Mouse (Mus musculus): ENCODE measurements around the gene Mrpl22.
"Not testable (repeated sequence)": the region's sequence is repeated elsewhere in the genome, so short reads cannot be mapped to it uniquely, and the experiment has no call there.

DNA sequence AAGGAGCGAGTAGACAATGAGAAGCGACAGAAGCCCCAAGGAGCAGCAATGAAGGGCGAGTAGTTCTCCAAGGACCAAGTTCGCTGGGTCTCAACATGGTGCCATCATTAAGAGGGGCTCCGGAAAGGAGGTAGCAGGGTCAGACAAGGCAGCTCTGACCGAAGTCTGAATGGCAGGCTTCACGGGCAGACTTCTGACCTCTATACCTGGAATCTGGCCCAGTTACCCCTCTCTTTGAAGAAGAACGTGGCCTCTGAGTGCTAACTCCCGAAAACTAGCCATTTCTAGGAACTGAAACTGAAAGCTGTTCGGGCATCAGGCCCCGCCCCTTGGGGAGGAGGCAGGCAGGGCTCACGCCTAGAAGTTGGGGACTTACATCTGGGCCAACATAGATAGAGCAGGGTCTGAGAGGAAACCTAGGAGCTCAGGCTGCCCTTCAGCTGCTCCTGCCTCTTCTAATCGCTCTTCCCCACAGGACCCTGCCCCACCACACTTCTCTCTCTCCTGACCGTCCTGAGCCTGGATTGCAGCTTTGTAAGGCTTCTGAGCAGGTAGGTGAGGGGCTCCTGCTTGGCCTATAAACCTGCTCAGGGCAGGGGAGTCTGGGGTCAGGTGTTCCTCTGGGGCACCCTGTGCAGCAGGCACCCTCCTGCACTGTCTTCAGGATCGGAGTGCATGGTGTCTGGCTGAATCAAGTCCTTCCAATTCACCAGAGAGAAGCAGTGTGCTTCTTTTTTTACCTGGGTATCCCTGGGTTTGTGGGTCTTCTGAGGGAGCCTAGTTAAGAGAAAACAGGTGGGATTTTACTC is 28.0 kb downstream of the Mrpl22 start, which contains the start of the genes Igtp and Irgm2:
- TF ChIP-seq POLR2A, CTCF (IDR thresholded peaks at IDR 0.05; ENCODE audit: insufficient read depth, low read depth, low read length): not testable (repeated sequence)

Measured in olfactory bulb, adult 2 months (tissue).